ENCODE assay signal across 8 mouse cellular contexts in genomic region chr11:118438665-118439414, GRCm38 (mm10). TPM values are rescaled to one million over a fixed set of nuclear protein-coding genes. Genes with fewer than 3 reads are reported as not detected.
DNase-seq lines count a peak whose midpoint lies in the region; ATAC-seq and TF ChIP-seq lines count a peak whose summit lies in the region.

No protein-coding gene starts in this region.

- no peaks in the 10 kb centered on the region for H3K9me3 ChIP-seq in embryonic facial prominence, embryonic 13.5 days
- no peaks in the 10 kb centered on the region for H3K9me3 ChIP-seq in hindbrain, embryonic 16.5 days (ENCODE audit: control insufficient read depth, low read length)
- no peaks in the 10 kb centered on the region for H3K9me3 ChIP-seq in midbrain, postnatal 0 days (ENCODE audit: low read length)

- no peaks in the 10 kb centered on the region for H3K27me3 ChIP-seq in embryonic facial prominence, embryonic 13.5 days
- H3K27me3 ChIP-seq in hindbrain, embryonic 16.5 days (replicated peaks; ENCODE audit: control insufficient read depth, insufficient read depth, low read length): no peaks in the 10 kb centered on the region
- no peaks in the 10 kb centered on the region for H3K27me3 ChIP-seq in midbrain, postnatal 0 days (ENCODE audit: insufficient read depth, low read length)

- no peak overlapping the region for H3K9ac ChIP-seq in embryonic facial prominence, embryonic 13.5 days
- no peak overlapping the region; the same call in 1 of the 2 replicates for H3K9ac ChIP-seq in hindbrain, embryonic 16.5 days (ENCODE audit: low read depth, low read length)
- H3K9ac ChIP-seq in midbrain, postnatal 0 days (replicated peaks; ENCODE audit: low read length, poor library complexity, severe bottlenecking): no peak overlapping the region

- DNase-seq in layer of hippocampus, adult 2 months (ENCODE audit: low spot score in 2 of 2): no peak
- no peak for DNase-seq in layer of hippocampus, adult 8-10 months (ENCODE audit: low spot score in 2 of 2)
- peak; percentile 62 for DNase-seq in midbrain, postnatal 0 days (ENCODE audit: low spot score)

- no peak overlapping the region for H3K4me2 ChIP-seq in embryonic facial prominence, embryonic 13.5 days
- peak overlapping the region; percentile 17; the same call in 1 of the 2 replicates for H3K4me2 ChIP-seq in hindbrain, embryonic 16.5 days (ENCODE audit: low read length)
- H3K4me2 ChIP-seq in midbrain, postnatal 0 days (ENCODE audit: low read depth, low read length, poor library complexity, severe bottlenecking): no peak overlapping the region

- WGBS in embryonic facial prominence, embryonic 13.5 days: 29% methylated on average over 11 of the region's 11 CpGs
- 19% methylated on average over 11 of the region's 11 CpGs for WGBS in hindbrain, embryonic 16.5 days
- WGBS in midbrain, postnatal 0 days: 17% methylated on average over 11 of the region's 11 CpGs

- no peak for TF ChIP-seq CTCF in layer of hippocampus, adult 2 months (conservative IDR thresholded peaks at IDR 0.05)
- no peak for TF ChIP-seq CTCF in midbrain, postnatal 0 days (IDR thresholded peaks at IDR 0.05)

- H3K4me3 ChIP-seq in layer of hippocampus, adult 2 months: no peak overlapping the region
- H3K4me3 ChIP-seq in embryonic facial prominence, embryonic 13.5 days: no peak overlapping the region
- H3K4me3 ChIP-seq in hindbrain, embryonic 16.5 days (ENCODE audit: low read length): no peak overlapping the region
- no peak overlapping the region for H3K4me3 ChIP-seq in midbrain, postnatal 0 days (ENCODE audit: low read depth, low read length)

- peak overlapping the region; percentile 32; the same call in 1 of the 2 replicates for H3K27ac ChIP-seq in layer of hippocampus, adult 2 months
- H3K27ac ChIP-seq in embryonic facial prominence, embryonic 13.5 days: peak overlapping the region; percentile 60
- peak overlapping the region; percentile 54 for H3K27ac ChIP-seq in hindbrain, embryonic 16.5 days (ENCODE audit: low read depth, low read length)
- peak overlapping the region; percentile 38; the same call in 1 of the 2 replicates for H3K27ac ChIP-seq in midbrain, postnatal 0 days (ENCODE audit: low read depth, low read length)

- no peaks in the 10 kb centered on the region for H3K36me3 ChIP-seq in embryonic facial prominence, embryonic 13.5 days
- H3K36me3 ChIP-seq in hindbrain, embryonic 16.5 days (ENCODE audit: control insufficient read depth, insufficient read depth, low read length): no peaks in the 10 kb centered on the region
- H3K36me3 ChIP-seq in midbrain, postnatal 0 days (ENCODE audit: insufficient read depth, low read length): no peaks in the 10 kb centered on the region

- no peak for ATAC-seq in embryonic facial prominence, embryonic 13.5 days (ENCODE audit: insufficient number of reproducible peaks, insufficient read depth, low FRiP score, low TSS enrichment, low read depth)
- peak; percentile 28; the same call in 1 of the 2 replicates for ATAC-seq in hindbrain, embryonic 16.5 days
- peak; percentile 21; the same call in 1 of the 2 replicates for ATAC-seq in midbrain, postnatal 0 days (ENCODE audit: low FRiP score)
- no peak for ATAC-seq in monocyte, adult 5-6 weeks (replicated peaks; ENCODE audit: insufficient number of reproducible peaks, low FRiP score, low TSS enrichment, poor library complexity, severe bottlenecking)
- no peak for ATAC-seq in activated CD4-positive, CD25-positive, alpha-beta regulatory T cell, adult 4 months
- ATAC-seq in megakaryocyte-erythroid progenitor cell, adult 5-6 weeks (replicated peaks; ENCODE audit: low FRiP score, low TSS enrichment, poor library complexity, severe bottlenecking): no peak

- H3K4me1 ChIP-seq in embryonic facial prominence, embryonic 13.5 days: peaks cover 62% of the 10 kb centered on the region
- peaks cover 30% of the 10 kb centered on the region for H3K4me1 ChIP-seq in hindbrain, embryonic 16.5 days (ENCODE audit: control insufficient read depth, insufficient read depth, low read depth, low read length)
- H3K4me1 ChIP-seq in midbrain, postnatal 0 days (ENCODE audit: insufficient read depth, low read length): no peaks in the 10 kb centered on the region; the same call in 1 of the 2 replicates

RNA-seq across cellular contexts. Expression of gene C1qtnf1, which starts 10.8 kb away (rescaled TPM):
- total RNA-seq in layer of hippocampus, adult 2 months (2021): 1 to 10 TPM; 3.0 to 3.9 TPM
- total RNA-seq in layer of hippocampus, adult 8-10 months (2022): 1 to 10 TPM; 3.1 to 6.0 (median 3.6) TPM
- polyA plus RNA-seq in embryonic facial prominence, embryonic 13.5 days (2015; fragmentation: Nextera tagmentation; extraction: Ambion mirVana): 14.7 and 16.5 TPM in 2 replicates
- 4.4 and 7.0 TPM in 2 replicates for polyA plus RNA-seq in hindbrain, embryonic 16.5 days (2015; fragmentation: Nextera tagmentation; extraction: Ambion mirVana)
- total RNA-seq in midbrain, postnatal 0 days (2014; rRNA removed): 7.8 and 8.7 TPM in 2 replicates
- 5.2 and 5.5 TPM in 2 replicates for polyA plus RNA-seq in midbrain, postnatal 0 days (2015; fragmentation: Nextera tagmentation; extraction: Ambion mirVana)
- total RNA-seq in monocyte, adult 5-6 weeks (2017): not detected in 3 replicates
- not detected for polyA plus RNA-seq in activated CD4-positive, CD25-positive, alpha-beta regulatory T cell, adult 4 months (2017; shearing (Covaris generic))
- not detected in 2 replicates for total RNA-seq in megakaryocyte-erythroid progenitor cell, adult 5-6 weeks (2014; fragmentation: Nextera tagmentation)
- not detected in 2 replicates for total RNA-seq in megakaryocyte-erythroid progenitor cell, adult 5-6 weeks (2017)

RNA-seq across cellular contexts. Expression of gene Cant1, which starts 20.0 kb away (rescaled TPM):
- 10 to 100 TPM; 38.0 to 40.5 TPM for total RNA-seq in layer of hippocampus, adult 2 months (2021)
- 10 to 100 TPM; 39.6 to 42.8 (median 41.1) TPM for total RNA-seq in layer of hippocampus, adult 8-10 months (2022)
- 28.9 and 30.7 TPM in 2 replicates for polyA plus RNA-seq in embryonic facial prominence, embryonic 13.5 days (2015; fragmentation: Nextera tagmentation; extraction: Ambion mirVana)
- 25.7 and 29.1 TPM in 2 replicates for polyA plus RNA-seq in hindbrain, embryonic 16.5 days (2015; fragmentation: Nextera tagmentation; extraction: Ambion mirVana)
- 51.5 and 55.3 TPM in 2 replicates for total RNA-seq in midbrain, postnatal 0 days (2014; rRNA removed)
- polyA plus RNA-seq in midbrain, postnatal 0 days (2015; fragmentation: Nextera tagmentation; extraction: Ambion mirVana): 30.0 and 32.2 TPM in 2 replicates
- total RNA-seq in monocyte, adult 5-6 weeks (2017): 16.7 to 31.7 TPM (median 22.8 TPM) in 3 replicates
- polyA plus RNA-seq in activated CD4-positive, CD25-positive, alpha-beta regulatory T cell, adult 4 months (2017; shearing (Covaris generic)): 10 to 100 TPM; 21.3 to 23.3 TPM
- total RNA-seq in megakaryocyte-erythroid progenitor cell, adult 5-6 weeks (2014; fragmentation: Nextera tagmentation): 23.9 and 24.7 TPM in 2 replicates
- total RNA-seq in megakaryocyte-erythroid progenitor cell, adult 5-6 weeks (2017): 7.3 and 11.3 TPM in 2 replicates

RNA-seq across cellular contexts. Expression of gene Lgals3bp, which starts 36.9 kb away (rescaled TPM):
- 10 to 100 TPM; 17.8 to 18.3 TPM for total RNA-seq in layer of hippocampus, adult 2 months (2021)
- total RNA-seq in layer of hippocampus, adult 8-10 months (2022): 100 to 1,000 TPM in 1 of 4 experiments, 10 to 100 TPM in 3; 17.0 to 100 (median 50.4) TPM
- 5.6 and 6.8 TPM in 2 replicates for polyA plus RNA-seq in embryonic facial prominence, embryonic 13.5 days (2015; fragmentation: Nextera tagmentation; extraction: Ambion mirVana)
- polyA plus RNA-seq in hindbrain, embryonic 16.5 days (2015; fragmentation: Nextera tagmentation; extraction: Ambion mirVana): 7.1 and 8.1 TPM in 2 replicates
- 17.4 and 19.0 TPM in 2 replicates for total RNA-seq in midbrain, postnatal 0 days (2014; rRNA removed)
- polyA plus RNA-seq in midbrain, postnatal 0 days (2015; fragmentation: Nextera tagmentation; extraction: Ambion mirVana): 14.2 and 14.9 TPM in 2 replicates
- total RNA-seq in monocyte, adult 5-6 weeks (2017): 16.7 to 76.6 TPM (median 44.4 TPM) in 3 replicates
- 100 to 1,000 TPM in 1 of 2 experiments, 10 to 100 TPM in 1; 98.4 to 147 TPM for polyA plus RNA-seq in activated CD4-positive, CD25-positive, alpha-beta regulatory T cell, adult 4 months (2017; shearing (Covaris generic))
- 174 and 211 TPM in 2 replicates for total RNA-seq in megakaryocyte-erythroid progenitor cell, adult 5-6 weeks (2014; fragmentation: Nextera tagmentation)
- total RNA-seq in megakaryocyte-erythroid progenitor cell, adult 5-6 weeks (2017): 112 and 174 TPM in 2 replicates

RNA-seq across cellular contexts. Expression of gene Engase, which starts 37.8 kb away (rescaled TPM):
- 10 to 100 TPM; 14.8 TPM for total RNA-seq in layer of hippocampus, adult 2 months (2021)
- 10 to 100 TPM; 14.9 to 22.3 (median 19.0) TPM for total RNA-seq in layer of hippocampus, adult 8-10 months (2022)
- polyA plus RNA-seq in embryonic facial prominence, embryonic 13.5 days (2015; fragmentation: Nextera tagmentation; extraction: Ambion mirVana): 6.5 and 9.6 TPM in 2 replicates
- polyA plus RNA-seq in hindbrain, embryonic 16.5 days (2015; fragmentation: Nextera tagmentation; extraction: Ambion mirVana): 6.5 and 8.7 TPM in 2 replicates
- total RNA-seq in midbrain, postnatal 0 days (2014; rRNA removed): 8.7 and 13.6 TPM in 2 replicates
- polyA plus RNA-seq in midbrain, postnatal 0 days (2015; fragmentation: Nextera tagmentation; extraction: Ambion mirVana): 5.1 and 5.3 TPM in 2 replicates
- total RNA-seq in monocyte, adult 5-6 weeks (2017): 9.4 to 14.5 TPM (median 13.7 TPM) in 3 replicates
- 1 to 10 TPM in 1 of 2 experiments, under 1 TPM in 1; 0.90 to 2.5 TPM for polyA plus RNA-seq in activated CD4-positive, CD25-positive, alpha-beta regulatory T cell, adult 4 months (2017; shearing (Covaris generic))
- total RNA-seq in megakaryocyte-erythroid progenitor cell, adult 5-6 weeks (2014; fragmentation: Nextera tagmentation): 13.5 and 13.7 TPM in 2 replicates
- total RNA-seq in megakaryocyte-erythroid progenitor cell, adult 5-6 weeks (2017): 6.1 and 10.7 TPM in 2 replicates

Comparison
In these comparisons a context has a peak if more than half of its experiments do, and no peak if none do; other contexts are left out.
1. ATAC-seq: peak in hindbrain, embryonic 16.5 days (single experiment) and midbrain, postnatal 0 days (single experiment); none in embryonic facial prominence, embryonic 13.5 days (single experiment), monocyte, adult 5-6 weeks (single experiment), activated CD4-positive, CD25-positive, alpha-beta regulatory T cell, adult 4 months (single experiment) and megakaryocyte-erythroid progenitor cell, adult 5-6 weeks (single experiment).
2. Peak in every context shown above with its lines, with median percentiles within 50 percentile points of each other: H3K27ac ChIP-seq.